In the genomic region with DNA sequence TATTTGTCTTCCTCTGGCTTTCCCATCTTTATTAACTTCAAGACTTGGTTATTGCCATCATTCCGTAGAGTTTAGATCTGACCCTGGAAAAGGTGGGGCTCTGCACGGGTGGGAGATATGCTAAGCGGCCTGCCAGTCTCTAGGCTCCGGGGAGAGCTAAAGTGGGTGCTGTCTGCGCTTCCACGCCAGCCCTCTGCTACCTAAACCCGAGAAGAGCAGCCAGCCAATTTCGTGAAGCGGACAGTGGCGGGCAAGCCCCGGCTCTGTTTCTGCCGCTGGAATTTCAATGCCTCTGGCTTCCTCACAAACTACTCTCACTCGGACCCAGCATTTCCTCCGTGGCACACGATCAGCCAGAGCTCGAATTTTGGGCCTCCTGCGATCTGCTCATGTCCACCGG, we compare ENCODE assay signal across 15 mouse cellular contexts. TPM values are rescaled to one million over a fixed set of nuclear protein-coding genes. Genes with fewer than 3 reads are reported as not detected.
DNase-seq lines count a peak whose midpoint lies in the region; ATAC-seq lines count a peak whose summit lies in the region.
"Had no signal": no experiment of that assay in that cellular context is flagged by ENCODE, and none has a peak within 500 bp of the region (broad histone marks: within the 10 kb centered on the region; RNA-seq: fewer than 3 reads in every experiment).

No protein-coding gene starts in this region.

- peaks cover 11% of the 10 kb centered on the region for H3K4me1 ChIP-seq in hindbrain, embryonic 11.5 days (replicated peaks; ENCODE audit: control insufficient read depth, insufficient read depth, low read length)
- H3K4me1 ChIP-seq in hindbrain, embryonic 16.5 days (ENCODE audit: control insufficient read depth, insufficient read depth, low read depth, low read length): peaks cover 9% of the 10 kb centered on the region
- H3K4me1 ChIP-seq in limb, embryonic 11.5 days (ENCODE audit: control insufficient read depth, insufficient read depth, low read length): peaks cover 10% of the 10 kb centered on the region
- peaks cover 24% of the 10 kb centered on the region for H3K4me1 ChIP-seq in neural tube, embryonic 15.5 days

- ATAC-seq in hindbrain, embryonic 11.5 days (ENCODE audit: low FRiP score): no peak
- no peak for ATAC-seq in hindbrain, embryonic 16.5 days
- ATAC-seq in limb, embryonic 11.5 days (ENCODE audit: insufficient number of reproducible peaks, low FRiP score, low TSS enrichment, low read depth): no peak
- ATAC-seq in neural tube, embryonic 15.5 days (ENCODE audit: low FRiP score): no peak
- ATAC-seq: forebrain, embryonic 14.5 days had no signal

- H3K4me2 ChIP-seq in hindbrain, embryonic 11.5 days (replicated peaks; ENCODE audit: low read depth, low read length): peak overlapping the region; percentile 15
- H3K4me2 ChIP-seq in hindbrain, embryonic 16.5 days (ENCODE audit: low read length): no peak overlapping the region
- H3K4me2 ChIP-seq in limb, embryonic 11.5 days (ENCODE audit: low read depth, severe bottlenecking): no peak overlapping the region
- peak overlapping the region; percentile 32; the same call in 1 of the 2 replicates for H3K4me2 ChIP-seq in neural tube, embryonic 15.5 days
- H3K4me2 ChIP-seq: hindbrain, embryonic 15.5 days; limb, embryonic 15.5 days had no signal

- under 1% methylated on average over 18 of the region's 18 CpGs for WGBS in hindbrain, embryonic 11.5 days
- WGBS in hindbrain, embryonic 16.5 days: 1% methylated on average over 18 of the region's 18 CpGs
- WGBS in limb, embryonic 11.5 days: 1% methylated on average over 18 of the region's 18 CpGs
- 2% methylated on average over 18 of the region's 18 CpGs for WGBS in neural tube, embryonic 15.5 days

- peak; percentile 58 for DNase-seq in hindbrain, embryonic 11.5 days (ENCODE audit: low spot score)
- DNase-seq in retina, postnatal 1 day: peak; percentile 20
- no peak for DNase-seq in retina, embryonic 14.5 days (ENCODE audit: low spot score)
- peak; percentile 56 for DNase-seq in limb, embryonic 11.5 days (ENCODE audit: low spot score)
- no peak for DNase-seq in MN1 (ENCODE audit: low spot score)
- DNase-seq: cerebellum, adult 9-11 months; kidney, adult 2 months; kidney, postnatal 25 days; thymus, adult 2 months had no signal

- H3K27me3 ChIP-seq in hindbrain, embryonic 11.5 days (ENCODE audit: control insufficient read depth, insufficient read depth, low read length): peaks cover 75% of the 10 kb centered on the region
- peaks cover 46% of the 10 kb centered on the region for H3K27me3 ChIP-seq in hindbrain, embryonic 16.5 days (replicated peaks; ENCODE audit: control insufficient read depth, insufficient read depth, low read length)
- peaks cover 72% of the 10 kb centered on the region for H3K27me3 ChIP-seq in limb, embryonic 11.5 days (ENCODE audit: control insufficient read depth, insufficient read depth, low read length)
- peaks cover 84% of the 10 kb centered on the region for H3K27me3 ChIP-seq in neural tube, embryonic 15.5 days (replicated peaks)

- H3K4me3 ChIP-seq in hindbrain, embryonic 11.5 days (ENCODE audit: low read depth, low read length): 0 out of 2 replicates have a peak overlapping the region, but pooled peaks have one; percentile 13
- no peak overlapping the region for H3K4me3 ChIP-seq in hindbrain, embryonic 16.5 days (ENCODE audit: low read length)
- H3K4me3 ChIP-seq in limb, embryonic 11.5 days (ENCODE audit: low read depth, low read length): no peak overlapping the region
- H3K4me3 ChIP-seq in neural tube, embryonic 15.5 days (replicated peaks): 0 out of 2 replicates have a peak overlapping the region, but pooled peaks have one; percentile 3
- H3K4me3 ChIP-seq: hindbrain, embryonic 15.5 days; limb, embryonic 15.5 days had no signal

- H3K36me3 ChIP-seq in hindbrain, embryonic 11.5 days (ENCODE audit: control insufficient read depth, insufficient read depth, low read length): no peaks in the 10 kb centered on the region
- no peaks in the 10 kb centered on the region for H3K36me3 ChIP-seq in hindbrain, embryonic 16.5 days (ENCODE audit: control insufficient read depth, insufficient read depth, low read length)
- H3K36me3 ChIP-seq in limb, embryonic 11.5 days (ENCODE audit: control insufficient read depth, insufficient read depth, low read length): no peaks in the 10 kb centered on the region
- H3K36me3 ChIP-seq in neural tube, embryonic 15.5 days: no peaks in the 10 kb centered on the region
- H3K36me3 ChIP-seq: hindbrain, embryonic 15.5 days; limb, embryonic 15.5 days had no signal

- no peak overlapping the region for H3K27ac ChIP-seq in hindbrain, embryonic 11.5 days (ENCODE audit: low read depth, low read length)
- H3K27ac ChIP-seq in hindbrain, embryonic 16.5 days (ENCODE audit: low read depth, low read length): no peak overlapping the region
- no peak overlapping the region for H3K27ac ChIP-seq in limb, embryonic 11.5 days (replicated peaks; ENCODE audit: low read depth, low read length)
- H3K27ac ChIP-seq in neural tube, embryonic 15.5 days (replicated peaks): no peak overlapping the region
- H3K27ac ChIP-seq: hindbrain, embryonic 15.5 days; limb, embryonic 15.5 days had no signal

- H3K9ac ChIP-seq in hindbrain, embryonic 11.5 days (ENCODE audit: low read depth, low read length): no peak overlapping the region
- H3K9ac ChIP-seq in hindbrain, embryonic 16.5 days (ENCODE audit: low read depth, low read length): no peak overlapping the region
- no peak overlapping the region for H3K9ac ChIP-seq in limb, embryonic 11.5 days (ENCODE audit: low read length)
- no peak overlapping the region for H3K9ac ChIP-seq in neural tube, embryonic 15.5 days (replicated peaks)
- H3K9ac ChIP-seq: hindbrain, embryonic 15.5 days; limb, embryonic 15.5 days had no signal

- H3K9me3 ChIP-seq in hindbrain, embryonic 11.5 days (ENCODE audit: control insufficient read depth, low read length): no peaks in the 10 kb centered on the region
- H3K9me3 ChIP-seq in hindbrain, embryonic 16.5 days (ENCODE audit: control insufficient read depth, low read length): no peaks in the 10 kb centered on the region; the same call in 1 of the 2 replicates
- no peaks in the 10 kb centered on the region for H3K9me3 ChIP-seq in limb, embryonic 11.5 days (ENCODE audit: control insufficient read depth, low read length)
- no peaks in the 10 kb centered on the region for H3K9me3 ChIP-seq in neural tube, embryonic 15.5 days (replicated peaks)
- H3K9me3 ChIP-seq: hindbrain, embryonic 15.5 days; limb, embryonic 15.5 days had no signal

RNA-seq across cellular contexts. Expression of a gene that starts 1.9 kb away (rescaled TPM):
- polyA plus RNA-seq in hindbrain, embryonic 11.5 days (2014; fragmentation: Nextera tagmentation; extraction: Ambion mirVana): 9.8 and 14.7 TPM in 2 replicates
- polyA plus RNA-seq in hindbrain, embryonic 16.5 days (2015; fragmentation: Nextera tagmentation; extraction: Ambion mirVana): 3.8 and 5.1 TPM in 2 replicates
- polyA plus RNA-seq in limb, embryonic 11.5 days (2014; fragmentation: Nextera tagmentation; extraction: Ambion mirVana): 0.11 TPM in 1 of 2 replicates, not detected in the other
- polyA plus RNA-seq in neural tube, embryonic 15.5 days (2015; fragmentation: Nextera tagmentation; extraction: Ambion mirVana): 5.3 and 6.7 TPM in 2 replicates
- polyA plus RNA-seq: liver, embryonic 16.5 days; thymus, adult 2 months had no signal

Comparison
In these comparisons a context has a peak if more than half of its experiments do, and no peak if none do; other contexts are left out.
1. DNase-seq: peak in hindbrain, embryonic 11.5 days (single experiment), retina, postnatal 1 day (single experiment) and limb, embryonic 11.5 days (single experiment); none in retina, embryonic 14.5 days (single experiment) and MN1 (single experiment).
2. H3K4me2 ChIP-seq: peak in hindbrain, embryonic 11.5 days (single experiment) and neural tube, embryonic 15.5 days (single experiment); none in hindbrain, embryonic 16.5 days (single experiment) and limb, embryonic 11.5 days (single experiment).
3. H3K4me3 ChIP-seq: peak in hindbrain, embryonic 11.5 days (single experiment) and neural tube, embryonic 15.5 days (single experiment); none in hindbrain, embryonic 16.5 days (single experiment) and limb, embryonic 11.5 days (single experiment).